Mouse (Mus musculus) G1E (cell line): ENCODE measurements around the gene Stab2. TPM values are rescaled to one million over a fixed set of nuclear protein-coding genes. Genes with fewer than 3 reads are reported as not detected.

Experiments used
- ATAC-seq: 2 replicates; pipeline ENCODE4 v1.8.0; 2016; ENCODE audit warnings: mild to moderate bottlenecking; ENCODE audit not compliant: insufficient number of reproducible peaks, poor library complexity, low FRiP score, severe bottlenecking; ENCODE audit errors: extremely low read depth
- DNase-seq: peaks from one replicate; pipeline ENCODE4 v3.0.0; 2012; ENCODE audit warnings: low spot score
- H3K27me3 ChIP-seq: 2 replicates; pipeline ENCODE4 v1.6.1; 2012; ENCODE audit warnings: mild to moderate bottlenecking, low read length, inconsistent platforms; ENCODE audit not compliant: insufficient read depth
- H3K36me3 ChIP-seq: replicated peaks from 2 replicates; pipeline ENCODE3; 2012; ENCODE audit warnings: mild to moderate bottlenecking, inconsistent platforms
- H3K4me1 ChIP-seq: 2 replicates; pipeline ENCODE4 v1.6.1; 2012; ENCODE audit warnings: low read depth, low read length, inconsistent platforms, mixed read lengths; ENCODE audit not compliant: insufficient read depth
- H3K4me3 ChIP-seq: 2 replicates; pipeline ENCODE4 v1.5.1; 2012; ENCODE audit warnings: low read depth, mild to moderate bottlenecking, inconsistent platforms, low read length, moderate library complexity, mixed read lengths
- H3K9me3 ChIP-seq: replicated peaks from 2 replicates; pipeline ENCODE4 v1.6.1; 2012; ENCODE audit warnings: inconsistent platforms
- CTCF ChIP-seq: IDR thresholded peaks from 2 replicates; pipeline ENCODE4 v1.5.1; 2012; ENCODE audit warnings: low read depth, low read length, inconsistent platforms, mixed read lengths
- GATA1 ChIP-seq: IDR thresholded peaks from 2 replicates; pipeline ENCODE4 v1.6.1; 2012; ENCODE audit warnings: borderline replicate concordance, low read length, inconsistent platforms, mixed read lengths
- GATA2 ChIP-seq: IDR thresholded peaks from 2 replicates; pipeline ENCODE4 v1.6.1; 2012; ENCODE audit warnings: low read depth, low read length, inconsistent platforms, borderline replicate concordance
- POLR2AphosphoS5 ChIP-seq: IDR thresholded peaks from 2 replicates; pipeline ENCODE4 v1.6.1; 2012; ENCODE audit warnings: low read depth, low read length, inconsistent platforms; ENCODE audit not compliant: insufficient replicate concordance
- TAL1 ChIP-seq: conservative IDR thresholded peaks from 2 replicates; pipeline ENCODE4 v1.6.1; 2012; ENCODE audit warnings: low read depth, low read length, inconsistent platforms, mixed read lengths
- polyA plus RNA-seq: library from polyadenylated mRNA; stranded (reverse); fragments of >175 nt; gene quantifications from 2 replicates; pipeline ENCODE4 v1.2.3, GENCODE M21; 2012
- total RNA-seq, 2 experiments: library from RNA; stranded (forward) in 1 of 2; stranded (reverse) in 1 of 2; fragments of 200-1000 nt in 1 of 2; fragments of >200 nt in 1 of 2; fragmentation: Nextera tagmentation in 1 of 2; gene quantifications; 2 replicates each; pipeline ENCODE4 v1.2.3; 2014 to 2017

The Stab2 gene
- total and polyA plus RNA-seq, 3 experiments, result under 0.01 to 29.7 TPM; not detected in 1

- DNase-seq, result no peak
- TF ChIP-seq TAL1 (no peak), CTCF (no peak), GATA2 (no peak), GATA1 (no peak), POLR2AphosphoS5 (no peak)
- H3K9me3 ChIP-seq, result no peaks in the 10 kb centered on the region
- no peaks in the 10 kb centered on the region for H3K27me3 ChIP-seq
- peaks cover 94% of the 10 kb centered on the region for H3K36me3 ChIP-seq
- H3K4me1 ChIP-seq, result peaks cover 9% of the 10 kb centered on the region
- ATAC-seq, result no peak
- no peak overlapping the region for H3K4me3 ChIP-seq
Observed at GRCm38 (mm10) chr10:86821014-86821413, 186.8 kb downstream of the Stab2 start.

- Histone ChIP-seq H3K36me3 (peaks cover 94% of the 10 kb centered on the region), H3K4me1 (peaks cover 13% of the 10 kb centered on the region), H3K4me3 (no peak overlapping the region), H3K27me3 (no peaks in the 10 kb centered on the region), H3K9me3 (no peaks in the 10 kb centered on the region)
- no peak for DNase-seq
- no peak for ATAC-seq
- no peak for TF ChIP-seq TAL1
Observed at GRCm38 (mm10) chr10:86819649-86820165, 188.1 kb downstream of the Stab2 start.

DNA sequence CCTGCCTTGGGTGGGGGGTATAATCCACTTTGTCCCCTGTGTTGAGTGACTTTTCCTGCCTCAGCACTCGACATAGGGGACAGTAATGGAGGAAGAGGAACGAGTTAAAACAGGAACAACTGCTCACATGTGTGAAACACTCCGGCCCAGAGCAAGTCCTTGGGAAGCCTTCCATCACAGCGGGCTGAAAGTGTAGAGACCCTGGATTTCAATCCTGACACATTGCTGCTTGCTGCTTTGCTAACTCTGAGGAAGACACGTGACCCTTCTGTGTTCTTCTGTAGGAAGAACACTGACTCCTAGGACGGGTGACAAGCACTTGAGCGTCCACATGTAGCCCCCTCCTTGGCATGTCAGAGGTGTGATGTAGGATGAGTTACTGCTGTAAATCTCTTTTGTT lies 192.7 kb downstream of the Stab2 start:
- ATAC-seq (no peak), DNase-seq (no peak)
- Histone ChIP-seq H3K36me3 (peaks cover 94% of the 10 kb centered on the region), H3K4me3 (no peak overlapping the region), H3K4me1 (peaks cover 13% of the 10 kb centered on the region), H3K27me3 (no peaks in the 10 kb centered on the region), H3K9me3 (no peaks in the 10 kb centered on the region)
- no peak for TF ChIP-seq GATA2

DNA sequence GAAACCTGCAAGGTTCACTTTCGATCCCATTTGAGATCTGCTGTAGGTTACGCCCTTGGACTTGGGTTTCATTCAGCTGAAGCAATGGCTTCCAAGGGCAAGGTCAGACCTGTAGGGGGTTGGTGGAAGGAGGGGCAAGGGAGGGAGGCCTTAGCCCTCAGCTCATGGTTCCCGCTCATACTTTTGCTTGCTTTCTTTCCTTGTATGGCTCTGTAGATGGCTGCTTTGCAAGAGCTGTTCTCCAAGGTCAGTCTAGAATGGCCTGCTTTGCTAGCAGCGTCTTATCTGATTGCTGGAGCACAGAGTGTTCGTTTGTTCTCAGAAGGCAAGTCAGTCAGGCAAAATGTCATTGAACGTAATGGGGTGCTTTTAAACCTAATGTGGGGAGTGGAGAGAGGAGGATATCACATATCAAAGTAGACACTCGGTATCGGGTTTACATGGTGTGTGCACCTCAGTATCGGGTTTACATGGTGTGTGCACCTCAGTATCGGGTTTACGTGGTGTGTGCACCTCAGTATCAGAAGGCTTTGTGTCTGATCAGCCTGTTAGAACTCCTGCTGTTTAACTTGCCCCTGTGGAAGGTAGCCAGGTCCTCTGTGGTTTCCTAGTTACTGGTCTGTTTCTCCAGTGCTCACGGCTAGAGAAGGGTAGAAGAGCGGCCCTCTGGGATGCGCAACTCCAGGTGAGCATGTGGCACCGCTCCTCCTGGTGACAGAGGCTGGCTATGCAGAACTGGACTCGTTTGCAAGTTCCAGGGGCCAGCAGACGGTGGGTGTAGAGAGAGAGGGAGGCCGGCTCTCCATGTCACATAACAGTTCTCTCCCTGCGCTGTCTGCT lies 193.3 kb downstream of the Stab2 start:
- Histone ChIP-seq H3K9me3 (no peaks in the 10 kb centered on the region), H3K36me3 (peaks cover 94% of the 10 kb centered on the region), H3K27me3 (no peaks in the 10 kb centered on the region), H3K4me1 (peaks cover 13% of the 10 kb centered on the region), H3K4me3 (no peak overlapping the region)
- TF ChIP-seq GATA2 (no peak), CTCF (no peak), TAL1 (no peak)
- ATAC-seq, result no peak
- no peak for DNase-seq

- DNase-seq (no peak), ATAC-seq (no peak)
- TF ChIP-seq GATA1, result no peak
- no peak for TF ChIP-seq TAL1
- TF ChIP-seq CTCF, result no peak
- TF ChIP-seq POLR2AphosphoS5, result no peak
- no peak for TF ChIP-seq GATA2
- Histone ChIP-seq H3K36me3 (peaks cover 98% of the 10 kb centered on the region), H3K9me3 (no peaks in the 10 kb centered on the region), H3K27me3 (no peaks in the 10 kb centered on the region), H3K4me1 (peaks cover 4% of the 10 kb centered on the region; the same call in 1 of the 2 replicates), H3K4me3 (no peak overlapping the region)
Observed at GRCm38 (mm10) chr10:86810612-86811011, 197.2 kb downstream of the Stab2 start.

GRCm38 (mm10) chr10:86810000-86810399 lies 197.8 kb downstream of the Stab2 start:
- Histone ChIP-seq H3K9me3 (no peaks in the 10 kb centered on the region), H3K36me3 (peaks cover 97% of the 10 kb centered on the region), H3K27me3 (no peaks in the 10 kb centered on the region), H3K4me3 (no peak overlapping the region), H3K4me1 (peaks cover 2% of the 10 kb centered on the region; the same call in 1 of the 2 replicates)
- ATAC-seq (no peak), DNase-seq (no peak)
- TF ChIP-seq TAL1 (no peak), POLR2AphosphoS5 (no peak), CTCF (no peak), GATA1 (no peak), GATA2 (no peak)

GRCm38 (mm10) chr10:86808013-86808758 lies 199.6 kb downstream of the Stab2 start:
- TF ChIP-seq GATA1, result no peak
- ATAC-seq (no peak), DNase-seq (no peak)
- peaks cover 91% of the 10 kb centered on the region for H3K36me3 ChIP-seq
- no peak overlapping the region for H3K4me3 ChIP-seq
- peaks cover 2% of the 10 kb centered on the region; the same call in 1 of the 2 replicates for H3K4me1 ChIP-seq
- no peaks in the 10 kb centered on the region for H3K27me3 ChIP-seq
- no peaks in the 10 kb centered on the region for H3K9me3 ChIP-seq
